Comparison of ENCODE assay signal across 9 mouse cellular contexts in the genomic region with DNA sequence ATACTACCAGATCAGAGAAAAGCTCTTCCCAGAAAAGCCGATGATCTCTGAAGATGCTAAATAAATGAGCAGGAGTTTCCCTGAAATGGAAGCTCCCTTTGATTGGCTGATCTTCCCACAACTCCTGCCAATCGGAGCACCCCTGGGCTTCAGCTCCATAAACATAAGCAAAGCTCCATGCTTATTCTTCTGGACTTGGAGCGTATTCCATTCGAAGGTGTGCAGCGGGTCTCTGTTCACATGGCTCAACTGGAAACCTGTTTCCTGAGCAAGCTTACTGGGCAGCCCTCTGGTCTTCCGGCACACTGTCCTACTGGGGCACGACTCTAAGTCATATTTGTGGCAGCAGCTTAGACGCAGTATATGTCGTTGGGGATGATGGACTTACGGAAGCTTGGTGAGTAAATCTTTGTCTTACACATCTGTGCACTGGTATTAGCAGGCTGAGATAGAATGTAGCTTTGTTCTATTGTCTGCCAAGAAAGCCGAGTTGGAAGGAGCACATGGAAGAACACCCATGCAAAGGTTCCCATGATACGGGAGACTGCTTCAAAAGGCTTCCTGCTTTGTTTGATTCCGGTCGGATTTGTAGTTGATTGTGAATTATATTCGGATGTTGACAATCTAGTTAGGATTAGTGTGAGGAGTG.
DNase-seq lines count a peak whose midpoint lies in the region; ATAC-seq and TF ChIP-seq lines count a peak whose summit lies in the region.
"Had no signal": no experiment of that assay in that cellular context is flagged by ENCODE, and none has a peak within 500 bp of the region (broad histone marks: within the 10 kb centered on the region; RNA-seq: fewer than 3 reads in every experiment).

No protein-coding gene starts in this region.

- 29% methylated on average over 15 of the region's 15 CpGs for WGBS in hindbrain, embryonic 16.5 days
- 18% methylated on average over 15 of the region's 15 CpGs for WGBS in midbrain, embryonic 15.5 days

- no peaks in the 10 kb centered on the region for H3K27me3 ChIP-seq in hindbrain, embryonic 16.5 days (replicated peaks; ENCODE audit: control insufficient read depth, insufficient read depth, low read length)
- H3K27me3 ChIP-seq in midbrain, embryonic 15.5 days (replicated peaks), result no peaks in the 10 kb centered on the region

- peak; percentile 95 for DNase-seq in brain, embryonic 14.5 days (ENCODE audit: low read depth)
- no peak for DNase-seq in lung, postnatal 10 days
- no peak for DNase-seq in c-Kit-positive CD71-positive TER-119-positive erythroid progenitor cells, embryonic 14.5 days (ENCODE audit: low spot score)
- no peak for DNase-seq in ovary, postnatal 36 days (ENCODE audit: low spot score)

- TF ChIP-seq CTCF in brain, embryonic 14.5 days (IDR thresholded peaks at IDR 0.05; ENCODE audit: borderline replicate concordance, extremely low read depth, insufficient read depth, insufficient read length), result no peak
- no peak for TF ChIP-seq CTCF in cortical plate, adult 2 months (IDR thresholded peaks at IDR 0.05; ENCODE audit: extremely low read depth, insufficient read depth, low read length)

- peak overlapping the region; percentile 58 for H3K9ac ChIP-seq in hindbrain, embryonic 16.5 days (ENCODE audit: low read depth, low read length)
- H3K9ac ChIP-seq in midbrain, embryonic 15.5 days, result peak overlapping the region; percentile 68

- no peaks in the 10 kb centered on the region for H3K36me3 ChIP-seq in hindbrain, embryonic 16.5 days (ENCODE audit: control insufficient read depth, insufficient read depth, low read length)
- no peaks in the 10 kb centered on the region for H3K36me3 ChIP-seq in midbrain, embryonic 15.5 days (replicated peaks)

- peak; percentile 15; the same call in 1 of the 2 replicates for TF ChIP-seq POLR2A in brain, embryonic 14.5 days (IDR thresholded peaks at IDR 0.05; ENCODE audit: borderline replicate concordance, extremely low read depth, insufficient read depth, insufficient read length, poor library complexity, severe bottlenecking)
- TF ChIP-seq POLR2A in cortical plate, adult 2 months (IDR thresholded peaks at IDR 0.05; ENCODE audit: extremely low read depth, insufficient read depth, low read length), result peak; percentile 88

- H3K27ac ChIP-seq in cortical plate, adult 2 months (ENCODE audit: insufficient read depth, low read length), result peak overlapping the region; percentile 7; the same call in 1 of the 2 replicates
- peak overlapping the region; percentile 84 for H3K27ac ChIP-seq in hindbrain, embryonic 16.5 days (ENCODE audit: low read depth, low read length)
- H3K27ac ChIP-seq in midbrain, embryonic 15.5 days, result peak overlapping the region; percentile 73

- peak overlapping the region; percentile 60 for H3K4me2 ChIP-seq in hindbrain, embryonic 16.5 days (ENCODE audit: low read length)
- H3K4me2 ChIP-seq in midbrain, embryonic 15.5 days, result peak overlapping the region; percentile 71
- H3K4me2 ChIP-seq: liver, embryonic 11.5 days had no signal

- peak; percentile 90 for ATAC-seq in hindbrain, embryonic 16.5 days
- ATAC-seq in midbrain, embryonic 15.5 days (replicated peaks), result peak; percentile 91
- ATAC-seq in megakaryocyte-erythroid progenitor cell, adult 5-6 weeks (replicated peaks; ENCODE audit: low FRiP score, low TSS enrichment, poor library complexity, severe bottlenecking), result no peak

- peak overlapping the region; percentile 69 for H3K4me3 ChIP-seq in cortical plate, adult 2 months (ENCODE audit: insufficient read depth, low read length)
- peak overlapping the region; percentile 50 for H3K4me3 ChIP-seq in hindbrain, embryonic 16.5 days (ENCODE audit: low read length)
- H3K4me3 ChIP-seq in midbrain, embryonic 15.5 days, result peak overlapping the region; percentile 46

- peaks cover 3% of the 10 kb centered on the region; the same call in 1 of the 2 replicates for H3K4me1 ChIP-seq in cortical plate, adult 2 months (ENCODE audit: control insufficient read depth, insufficient read depth, low read length)
- H3K4me1 ChIP-seq in hindbrain, embryonic 16.5 days (ENCODE audit: control insufficient read depth, insufficient read depth, low read depth, low read length), result peaks cover 9% of the 10 kb centered on the region
- H3K4me1 ChIP-seq in midbrain, embryonic 15.5 days, result peaks cover 36% of the 10 kb centered on the region

- no peaks in the 10 kb centered on the region for H3K9me3 ChIP-seq in hindbrain, embryonic 16.5 days (ENCODE audit: control insufficient read depth, low read length)
- H3K9me3 ChIP-seq in midbrain, embryonic 15.5 days, result no peaks in the 10 kb centered on the region

Comparison
In these comparisons a context has a peak if more than half of its experiments do, and no peak if none do; other contexts are left out.
1. H3K27ac ChIP-seq: peak in every context shown above with its lines; median percentile 84 in hindbrain, embryonic 16.5 days; 73 in midbrain, embryonic 15.5 days; 7 in cortical plate, adult 2 months.